Mouse (Mus musculus) heart, postnatal 0 days (tissue): ENCODE measurements around the gene Brd3os. TPM values are rescaled to one million over a fixed set of nuclear protein-coding genes. Genes with fewer than 3 reads are reported as not detected.

Source experiments
- ATAC-seq: fragments of 200-750 bp; cut with Nextera tagmentation; 2 replicates; pipeline ENCODE4 v1.8.0; 2017; ENCODE audit warnings: low read depth, moderate number of reproducible peaks, moderate library complexity; ENCODE audit not compliant: insufficient read depth
- DNase-seq: peaks from one replicate; pipeline ENCODE4 v3.0.0-alpha.2; 2016; ENCODE audit warnings: low spot score
- H3K27ac ChIP-seq: fragments of 300-500 bp; sonication (generic); 2 replicates; pipeline ENCODE4 v1.5.1; 2014; ENCODE audit warnings: low read depth, mild to moderate bottlenecking
- H3K27me3 ChIP-seq: fragments of 300-500 bp; sonication (generic); 2 replicates; pipeline ENCODE4 v1.6.1; 2014; ENCODE audit warnings: low read length, mixed read lengths; ENCODE audit not compliant: control insufficient read depth, insufficient read depth
- H3K36me3 ChIP-seq: fragments of 300-500 bp; sonication (generic); replicated peaks from 2 replicates; pipeline ENCODE4 v1.6.1; 2014; ENCODE audit warnings: low read length, mixed read lengths; ENCODE audit not compliant: control insufficient read depth, insufficient read depth
- H3K4me1 ChIP-seq: fragments of 300-500 bp; sonication (generic); 2 replicates; pipeline ENCODE4 v1.6.1; 2014; ENCODE audit warnings: antibody characterized with exemption; ENCODE audit not compliant: control insufficient read depth, insufficient read depth
- H3K4me2 ChIP-seq: fragments of 300-500 bp; sonication (generic); 2 replicates; pipeline ENCODE4 v1.6.1; 2014; ENCODE audit warnings: low read depth, mild to moderate bottlenecking, low read length, moderate library complexity
- H3K4me3 ChIP-seq: fragments of 300-500 bp; sonication (generic); 2 replicates; pipeline ENCODE4 v1.5.1; 2014; ENCODE audit warnings: low read depth, low read length
- H3K9ac ChIP-seq: fragments of 300-500 bp; sonication (generic); replicated peaks from 2 replicates; pipeline ENCODE4 v1.6.1; 2014; ENCODE audit warnings: low read depth, low read length, mixed read lengths
- H3K9me3 ChIP-seq: fragments of 300-500 bp; sonication (generic); replicated peaks from 2 replicates; pipeline ENCODE4 v1.6.1; 2016; ENCODE audit warnings: low read length; ENCODE audit not compliant: control insufficient read depth
- CTCF ChIP-seq: IDR thresholded peaks from 2 replicates; pipeline ENCODE4 v1.5.1; 2016; ENCODE audit warnings: antibody characterized with exemption, control low read depth, low read depth
- EP300 ChIP-seq: IDR thresholded peaks from 2 replicates; pipeline ENCODE4 v1.6.1; 2016; ENCODE audit warnings: antibody characterized with exemption, low read depth
- WGBS: fragments of 180-500 bp; shearing (Covaris S2); extraction: QIAGEN DNeasy Blood & Tissue Kit; methylation state at CpG from one replicate; pipeline ENCODE4 v1.1.7; 2014; 5-methylcytosine and 5-hydroxymethylcytosine counted together
- polyA plus RNA-seq: library from polyadenylated mRNA; unstranded; fragments of >200 nt; fragmentation: Nextera tagmentation; extraction: Ambion mirVana; gene quantifications from 2 replicates; pipeline ENCODE4 v1.2.1, GENCODE M21; 2015
- total RNA-seq: library from RNA; depleted of rRNA; stranded (reverse); fragments of >200 nt; gene quantifications from 2 replicates; pipeline ENCODE4 v1.2.3, GENCODE M21; 2014; ENCODE audit warnings: low replicate concordance; rRNA removed

The Brd3os gene
- total RNA-seq: 0.11 and 1.0 TPM in 2 replicates
- polyA plus RNA-seq: 1.9 and 2.2 TPM in 2 replicates

GRCm38 (mm10) chr2:27441767-27442707, at the start of gene Brd3os:
Gene Brd3os (plus strand): TSS chr2:27442324.
- no peaks in the 10 kb centered on the region for H3K9me3 ChIP-seq
- DNase-seq: peak; percentile 99
- H3K27me3 ChIP-seq: no peaks in the 10 kb centered on the region
- 0 out of 2 replicates have a peak within 1 kb of the TSS, but pooled peaks have one; percentile 21 for H3K27ac ChIP-seq
- H3K36me3 ChIP-seq: peaks cover 23% of the 10 kb centered on the region
- TF ChIP-seq EP300: no peak
- TF ChIP-seq CTCF: peak; percentile 1; the same call in 1 of the 2 replicates
- WGBS: 2% methylated on average over 36 of the region's 36 CpGs
- H3K4me3 ChIP-seq: peak within 1 kb of the TSS; percentile 54
- ATAC-seq: peak; percentile 88
- H3K9ac ChIP-seq: peak within 1 kb of the TSS; percentile 44
- H3K4me1 ChIP-seq: 0 out of 2 replicates have a peak, but pooled peaks cover 5% of the 10 kb centered on the region
- H3K4me2 ChIP-seq: peak within 1 kb of the TSS; percentile 82

GRCm38 (mm10) chr2:27394158-27394832, 47.8 kb upstream of the Brd3os start:
- WGBS: 64% methylated on average over 10 of the region's 10 CpGs
- Histone ChIP-seq H3K36me3 (no peaks in the 10 kb centered on the region), H3K9me3 (0 out of 2 replicates have a peak, but pooled peaks cover 2% of the 10 kb centered on the region), H3K27ac (no peak overlapping the region), H3K27me3 (no peaks in the 10 kb centered on the region), H3K4me3 (no peak overlapping the region), H3K4me2 (no peak overlapping the region), H3K4me1 (peaks cover 20% of the 10 kb centered on the region), H3K9ac (no peak overlapping the region)
- TF ChIP-seq CTCF (no peak), EP300 (no peak)
- ATAC-seq: no peak
- no peak for DNase-seq

GRCm38 (mm10) chr2:27396656-27397440, 45.3 kb upstream of the Brd3os start:
- Histone ChIP-seq H3K9me3 (0 out of 2 replicates have a peak, but pooled peaks cover 4% of the 10 kb centered on the region), H3K36me3 (no peaks in the 10 kb centered on the region), H3K27me3 (no peaks in the 10 kb centered on the region), H3K27ac (no peak overlapping the region), H3K4me2 (no peak overlapping the region), H3K4me1 (0 out of 2 replicates have a peak, but pooled peaks cover 3% of the 10 kb centered on the region), H3K9ac (no peak overlapping the region), H3K4me3 (no peak overlapping the region)
- ATAC-seq: no peak
- WGBS: 70% methylated on average over 17 of the region's 17 CpGs
- TF ChIP-seq EP300: no peak
- TF ChIP-seq CTCF: no peak
- DNase-seq: no peak

- TF ChIP-seq EP300: no peak
- no peak for TF ChIP-seq CTCF
- Histone ChIP-seq H3K27me3 (no peaks in the 10 kb centered on the region), H3K4me3 (no peak overlapping the region), H3K9ac (no peak overlapping the region), H3K36me3 (no peaks in the 10 kb centered on the region), H3K9me3 (0 out of 2 replicates have a peak, but pooled peaks cover 4% of the 10 kb centered on the region), H3K27ac (no peak overlapping the region), H3K4me1 (peaks cover 8% of the 10 kb centered on the region), H3K4me2 (no peak overlapping the region)
- DNase-seq (no peak), ATAC-seq (no peak)
- 97% methylated on average over 2 of the region's 2 CpGs for WGBS
These were observed 42.0 kb upstream of the Brd3os start for GRCm38 (mm10) chr2:27400083-27400482.

GRCm38 (mm10) chr2:27401544-27401943, 40.6 kb upstream of the Brd3os start:
- Histone ChIP-seq H3K27ac (no peak overlapping the region), H3K36me3 (no peaks in the 10 kb centered on the region), H3K27me3 (no peaks in the 10 kb centered on the region), H3K9me3 (0 out of 2 replicates have a peak, but pooled peaks cover 4% of the 10 kb centered on the region), H3K9ac (no peak overlapping the region), H3K4me3 (no peak overlapping the region), H3K4me2 (no peak overlapping the region), H3K4me1 (peaks cover 9% of the 10 kb centered on the region)
- ATAC-seq (no peak), DNase-seq (no peak)
- TF ChIP-seq CTCF: no peak
- no peak for TF ChIP-seq EP300
- 81% methylated on average over 2 of the region's 2 CpGs for WGBS
